Mouse (Mus musculus) brain, embryonic 14.5 days (tissue): Measurements from ENCODE around the gene Spata25.

Experiments
- CTCF ChIP-seq: fragments of 200-500 bp; IDR thresholded peaks from 2 replicates; pipeline ENCODE4 v1.5.1; 2012; ENCODE audit warnings: inconsistent platforms, mild to moderate bottlenecking, moderate library complexity, borderline replicate concordance; ENCODE audit not compliant: insufficient read depth, insufficient read length; ENCODE audit errors: extremely low read depth
- POLR2A ChIP-seq: fragments of 200-500 bp; IDR thresholded peaks from 2 replicates; pipeline ENCODE4 v1.6.1; 2012; ENCODE audit warnings: mild to moderate bottlenecking, inconsistent platforms, borderline replicate concordance; ENCODE audit not compliant: poor library complexity, insufficient read depth, insufficient read length, severe bottlenecking; ENCODE audit errors: extremely low read depth

DNA sequence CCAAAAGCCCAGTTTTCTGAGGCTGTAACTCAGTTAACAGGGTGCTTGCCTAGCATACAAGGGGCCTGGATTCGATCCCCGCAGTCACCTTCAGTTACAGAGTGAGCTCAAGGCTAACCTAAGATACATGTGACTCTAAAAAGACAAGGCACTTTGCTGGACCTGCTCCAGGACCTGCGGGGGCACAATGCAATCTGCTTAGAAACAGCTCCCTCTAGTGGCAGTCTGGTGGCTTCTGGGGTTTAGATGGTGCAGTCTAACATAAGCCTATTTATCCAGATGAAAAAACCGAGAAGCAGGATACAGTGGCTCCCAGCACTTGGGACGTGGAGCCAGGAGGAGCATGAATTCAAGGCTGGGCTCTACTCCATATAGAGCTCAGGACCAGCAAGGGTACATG, 34.0 kb downstream of the Spata25 start:
- TF ChIP-seq CTCF (peak; percentile 89), POLR2A (no peak)
